Mouse (Mus musculus): ENCODE data around the gene Tsfm.
"Not testable (repeated sequence)": the region's sequence is repeated elsewhere in the genome, so short reads cannot be mapped to it uniquely, and the experiment has no call there.

Gene Tsfm

DNA sequence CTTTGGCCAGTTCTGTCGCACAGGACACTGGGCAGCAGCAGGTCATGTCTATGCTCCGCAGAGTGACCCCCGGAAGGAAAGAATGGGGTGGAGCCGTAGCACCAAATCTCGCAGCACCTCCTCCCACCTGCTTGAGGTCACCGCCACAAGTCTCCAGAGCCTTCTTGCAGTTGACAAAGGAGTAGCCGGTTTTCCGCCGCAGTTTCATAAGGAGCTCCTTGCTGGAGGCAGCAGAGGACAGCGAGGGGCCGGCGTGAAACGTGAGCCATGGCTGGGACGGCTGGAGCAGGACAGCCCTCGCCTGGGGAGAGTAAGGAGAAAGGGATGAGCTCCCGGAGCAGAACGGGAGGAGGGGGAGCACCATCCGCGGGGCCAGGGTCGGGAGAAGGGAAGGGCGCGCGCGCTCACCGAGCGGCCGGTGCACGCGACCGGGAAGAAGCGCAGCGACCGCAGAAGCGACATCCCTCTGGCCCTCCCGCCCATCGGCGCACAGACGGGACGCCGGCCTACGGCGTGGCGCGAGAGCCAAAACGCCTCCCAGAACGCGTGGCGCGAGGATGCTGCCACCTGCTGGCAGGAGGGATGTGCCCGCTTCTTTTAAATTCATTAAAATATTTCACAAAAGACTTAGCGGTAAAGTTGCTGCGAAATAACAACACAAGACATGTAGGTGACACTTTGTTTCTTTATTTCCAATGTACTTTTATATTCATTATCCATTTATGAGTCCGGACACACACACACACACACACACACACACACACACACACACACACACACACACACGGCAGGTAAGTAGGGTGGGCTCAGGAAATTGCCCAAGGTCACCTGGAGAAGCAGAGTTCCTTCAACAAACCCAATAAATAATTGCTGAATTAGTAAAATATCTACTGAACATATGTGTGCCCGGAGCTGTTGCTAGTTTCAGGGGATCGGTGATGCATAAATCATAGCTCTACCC, at the start of gene Tsfm:
Tsfm (minus strand) TSS at position 505 of the 961 bp plus-strand sequence.
- peak; percentile 76 to 87 for DNase-seq (ENCODE audit: low spot score in 2 of 2)

DNA sequence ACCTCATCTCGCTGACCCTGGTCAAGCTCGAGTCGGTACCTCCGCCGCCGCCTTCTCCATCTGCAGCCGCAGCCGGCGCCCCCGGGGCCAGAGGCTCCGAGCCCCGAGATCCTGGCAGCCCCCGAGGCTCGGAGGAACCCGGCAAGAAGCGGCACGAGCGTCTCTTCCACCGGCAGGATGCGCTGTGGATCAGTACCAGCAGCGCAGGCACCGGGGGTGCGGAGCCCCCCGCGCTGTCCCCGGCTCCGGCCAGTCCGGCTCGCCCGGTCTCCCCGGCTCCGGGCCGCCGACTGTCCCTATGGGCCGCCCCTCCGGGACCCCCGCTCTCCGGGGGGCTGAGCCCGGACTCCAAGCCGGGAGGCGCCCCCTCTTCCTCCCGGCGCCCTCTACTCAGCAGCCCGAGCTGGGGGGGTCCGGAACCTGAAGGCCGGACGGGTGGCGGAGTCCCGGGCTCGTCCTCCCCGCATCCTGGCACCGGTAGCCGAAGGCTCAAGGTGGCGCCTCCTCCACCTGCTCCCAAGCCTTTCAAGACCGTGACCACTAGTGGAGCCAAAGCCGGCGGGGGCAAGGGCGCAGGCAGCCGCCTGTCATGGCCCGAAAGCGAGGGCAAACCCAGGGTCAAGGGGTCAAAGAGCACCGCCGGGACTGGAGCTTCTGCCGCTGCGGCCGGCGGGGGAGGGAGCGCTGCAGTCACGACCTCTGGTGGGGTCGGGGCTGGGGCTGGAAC, 49.2 kb upstream of the Tsfm start:
- DNase-seq (ENCODE audit: low spot score in 2 of 2): no peak

DNA sequence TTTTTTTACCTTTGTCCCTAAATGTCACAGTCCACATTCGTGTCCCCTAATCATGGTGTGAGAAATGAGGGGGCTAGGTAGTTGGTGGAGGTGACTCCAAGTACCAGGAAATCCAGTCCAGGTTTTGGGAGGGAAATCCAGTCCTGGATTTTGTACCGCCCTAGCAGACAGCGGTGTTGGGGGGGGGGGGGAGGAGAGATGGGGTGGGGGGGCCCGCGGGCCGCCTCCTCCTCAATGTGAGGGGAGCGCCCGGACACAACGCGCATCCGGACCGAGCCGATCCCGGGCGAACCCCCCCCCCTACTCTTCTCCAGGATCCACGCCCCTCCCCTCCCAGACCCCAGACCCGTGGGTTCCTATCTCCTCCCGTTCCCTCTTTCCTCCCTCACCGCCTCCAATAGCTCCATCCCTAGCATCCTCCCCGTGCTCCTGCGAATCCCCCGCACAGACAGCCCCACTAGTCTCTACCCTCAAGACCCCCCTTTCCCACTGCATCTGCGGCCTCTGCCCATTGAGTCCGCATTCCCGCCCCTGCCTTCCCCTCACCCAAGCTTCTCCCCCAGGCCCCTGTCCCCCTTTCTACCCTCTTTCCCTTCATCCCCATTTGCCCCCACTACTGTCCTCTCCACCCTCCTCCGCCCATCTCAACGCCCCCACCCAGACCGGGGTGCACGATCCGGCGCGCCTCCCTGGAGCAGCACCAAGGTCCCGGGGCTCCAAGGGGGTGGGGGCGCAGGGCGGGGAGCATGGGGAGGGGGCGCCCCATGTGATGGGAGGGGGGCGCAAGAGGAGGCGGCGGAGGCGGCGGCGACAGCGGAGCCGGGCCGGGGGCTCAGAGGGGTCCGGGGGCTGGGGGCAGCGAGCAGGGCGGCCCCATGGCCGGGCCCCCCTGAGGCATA, 48.3 kb upstream of the Tsfm start:
- DNase-seq (ENCODE audit: low spot score in 2 of 2): no peak

DNA sequence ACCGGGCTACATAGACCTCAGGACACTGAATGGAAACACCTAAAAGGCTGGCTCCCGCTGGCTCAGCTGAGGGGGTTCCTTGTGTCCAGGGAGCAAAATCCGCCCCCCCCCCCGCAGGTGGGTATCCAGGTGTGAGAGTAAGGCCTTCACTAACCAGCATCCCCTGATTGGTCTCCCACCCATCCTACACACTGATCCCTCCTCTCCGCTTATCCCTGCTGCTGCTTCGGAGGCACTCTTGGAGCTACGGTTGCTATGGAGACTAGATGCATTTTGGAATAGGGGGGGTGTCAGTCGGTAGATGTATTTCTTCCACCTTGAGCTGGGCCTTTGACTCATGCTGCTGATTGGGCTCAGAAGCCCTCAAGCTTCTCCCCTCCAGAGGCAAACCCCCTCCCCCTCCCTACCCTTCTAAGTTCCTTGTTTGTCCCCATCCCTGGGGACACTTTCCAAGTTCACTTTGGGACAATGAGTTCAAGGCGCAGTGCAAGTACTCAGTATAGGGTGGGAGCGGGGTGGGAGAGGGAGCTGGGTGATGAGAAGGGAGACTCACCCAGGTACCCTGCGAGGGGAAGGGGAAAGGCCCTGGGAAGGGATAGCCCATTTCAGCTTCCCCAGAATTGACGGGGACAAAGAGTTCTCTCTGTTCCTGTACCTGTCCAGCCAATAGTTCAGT, 47.5 kb upstream of the Tsfm start:
- DNase-seq (ENCODE audit: low spot score in 2 of 2): no peak

DNA sequence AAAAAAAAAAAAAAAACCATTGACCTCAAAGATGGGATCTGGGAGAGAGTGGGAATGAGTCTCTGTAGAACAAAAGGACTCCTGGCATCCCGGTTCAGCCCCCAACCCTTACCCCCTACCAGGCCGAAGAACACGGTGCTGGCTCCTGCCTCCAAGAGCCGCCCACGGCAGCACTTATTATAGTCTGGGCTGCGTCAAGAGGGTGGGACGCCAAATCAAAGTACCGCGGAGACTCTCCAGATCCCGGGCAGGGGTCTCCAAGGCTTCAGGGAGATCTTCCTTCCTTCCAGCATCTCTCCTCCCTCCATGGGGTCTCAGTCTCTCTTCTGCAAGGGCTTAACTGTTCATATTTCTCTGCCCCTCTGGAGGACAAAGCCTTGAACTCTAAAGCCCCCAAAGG, 46.9 kb upstream of the Tsfm start:
- no peak for DNase-seq (ENCODE audit: low spot score in 2 of 2)

DNA sequence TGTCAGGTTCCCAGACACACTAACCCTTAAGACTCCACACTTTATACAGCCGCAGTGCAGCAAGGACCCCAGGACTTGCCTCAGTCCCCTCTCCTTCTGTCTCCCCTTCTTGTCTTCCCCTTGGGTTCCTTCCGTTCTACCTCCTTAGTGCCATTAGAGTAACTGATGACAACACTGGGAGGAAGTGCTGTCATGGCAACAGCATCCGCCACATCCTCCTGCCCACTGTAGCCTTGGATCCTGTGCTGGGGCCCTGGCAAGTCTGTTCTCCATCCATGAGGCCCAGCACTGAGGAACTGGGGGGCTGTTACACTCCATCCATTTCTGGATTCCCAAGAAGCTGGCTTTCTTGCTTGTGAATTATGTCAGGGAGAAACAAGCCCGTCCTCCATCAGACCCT, 45.4 kb upstream of the Tsfm start:
- DNase-seq (ENCODE audit: low spot score in 2 of 2): no peak

DNA sequence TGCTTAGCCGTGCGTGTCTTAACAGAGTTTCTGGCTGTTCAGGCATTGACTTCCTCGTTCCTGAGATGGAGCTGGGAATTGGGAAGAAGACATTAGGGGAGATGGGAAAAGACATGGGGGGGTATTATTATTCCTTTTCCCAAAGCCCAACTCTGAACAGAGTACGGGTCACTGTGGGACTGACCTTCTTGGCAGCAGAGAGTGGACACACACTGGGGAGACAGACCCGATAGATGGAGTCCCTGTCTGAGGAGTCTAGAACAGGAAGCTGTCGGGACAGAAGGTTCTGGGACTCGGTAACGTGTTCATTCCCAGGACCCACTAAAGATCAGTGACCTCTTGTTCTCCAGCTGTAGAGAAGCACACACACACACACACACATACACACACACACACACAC, 45.0 kb upstream of the Tsfm start:
- DNase-seq (ENCODE audit: low spot score in 2 of 2): no peak

DNA sequence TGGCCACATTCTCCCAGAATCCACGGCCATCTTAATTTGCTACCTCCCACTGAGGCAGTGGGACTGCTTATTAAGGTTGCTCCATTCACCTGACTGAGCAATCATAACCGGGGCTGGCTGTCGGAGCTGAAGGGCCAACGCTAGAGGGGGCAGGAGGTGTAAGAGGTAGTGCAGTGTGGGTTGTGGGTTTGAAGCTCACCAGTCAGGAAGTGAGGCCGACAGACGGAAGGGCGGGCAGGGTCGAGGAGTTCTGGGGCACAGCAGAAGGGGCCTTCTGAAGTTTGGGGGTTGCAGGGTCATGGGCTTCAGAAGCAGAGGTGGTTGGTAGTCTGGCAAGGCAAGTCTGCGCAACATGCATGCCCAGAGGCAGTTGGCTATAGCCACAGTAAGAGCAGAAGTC, 44.4 kb upstream of the Tsfm start, which contains the start of gene Agap2:
Agap2 (plus strand) TSS at position 205 of the 400 bp plus-strand sequence.
- DNase-seq (ENCODE audit: low spot score in 2 of 2): no peak

DNA sequence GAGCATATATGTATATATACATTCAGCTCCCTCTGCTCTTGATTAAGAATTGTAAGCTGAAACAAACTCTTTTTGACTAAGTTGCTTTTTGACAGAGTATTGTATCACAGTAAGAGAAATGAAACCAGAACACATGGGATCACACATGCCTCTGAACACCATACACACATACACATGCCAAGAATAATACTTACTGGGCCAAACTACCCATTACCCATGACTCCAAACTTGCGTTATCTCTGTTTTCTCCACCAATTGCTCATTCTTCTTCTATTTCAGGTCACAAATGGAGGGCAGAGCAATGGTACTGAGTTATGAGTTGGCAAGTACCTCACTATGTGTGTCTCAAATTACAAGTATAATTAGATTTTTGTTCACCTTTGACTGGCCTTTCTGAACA, 43.3 kb upstream of the Tsfm start:
- no peak for DNase-seq (ENCODE audit: low spot score in 2 of 2)

DNA sequence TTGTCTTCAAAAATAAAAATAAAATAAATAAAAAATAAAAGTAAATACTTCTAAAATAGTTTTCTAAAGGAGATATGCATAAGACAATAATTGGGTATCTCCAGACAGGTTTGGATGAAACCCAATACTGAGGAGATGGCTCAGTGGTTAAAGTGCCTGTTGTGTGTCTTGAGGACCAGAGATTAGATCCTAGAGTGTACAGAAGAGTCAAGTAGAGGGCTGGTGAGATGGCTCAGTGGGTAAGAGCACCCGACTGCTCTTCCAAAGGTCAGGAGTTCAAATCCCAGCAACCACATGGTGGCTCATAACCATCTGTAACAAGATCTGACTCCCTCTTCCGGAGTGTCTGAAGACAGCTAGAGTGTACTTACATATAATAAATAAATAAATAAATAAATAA, 42.3 kb upstream of the Tsfm start:
- not testable (repeated sequence) for DNase-seq (ENCODE audit: low spot score in 2 of 2)

DNA sequence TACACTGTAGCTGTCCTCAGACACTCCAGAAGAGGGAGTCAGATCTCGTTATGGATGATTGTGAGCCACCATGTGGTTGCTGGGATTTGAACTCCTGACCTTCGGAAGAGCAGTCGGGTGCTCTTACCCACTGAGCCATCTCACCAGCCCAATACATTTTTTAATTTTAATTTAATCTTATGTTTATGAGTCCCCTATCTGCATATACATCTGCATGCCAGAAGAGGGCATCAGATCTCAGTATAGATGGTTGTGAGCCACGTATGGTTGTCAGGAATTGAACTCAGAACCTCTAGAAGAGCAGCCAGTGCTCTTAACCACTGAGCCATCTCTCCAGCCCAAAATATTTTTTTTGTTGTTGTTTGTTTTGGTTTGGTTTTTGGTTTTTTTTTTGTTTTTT, 41.6 kb upstream of the Tsfm start:
- not testable (repeated sequence) for DNase-seq (ENCODE audit: low spot score in 2 of 2)

DNA sequence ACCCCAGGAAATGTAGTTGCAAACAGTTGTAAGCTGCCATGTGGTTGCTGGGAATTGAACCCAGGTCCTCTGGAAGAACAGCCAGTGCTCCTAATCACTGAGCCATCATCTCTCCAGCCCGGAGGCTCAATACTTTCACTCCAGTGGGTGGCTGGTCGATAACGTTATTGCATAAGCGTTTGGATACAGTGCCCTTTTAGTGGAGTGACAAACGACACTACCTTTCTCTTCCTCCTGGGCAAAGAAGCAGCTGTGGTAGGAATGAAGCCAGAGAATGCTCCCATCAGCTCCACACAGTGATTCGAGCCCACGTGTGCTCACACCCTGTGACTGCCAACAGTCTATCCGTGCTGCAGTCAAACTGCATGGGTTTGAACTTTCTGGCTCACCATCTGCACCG, 40.6 kb upstream of the Tsfm start:
- no peak for DNase-seq (ENCODE audit: low spot score in 2 of 2)

DNA sequence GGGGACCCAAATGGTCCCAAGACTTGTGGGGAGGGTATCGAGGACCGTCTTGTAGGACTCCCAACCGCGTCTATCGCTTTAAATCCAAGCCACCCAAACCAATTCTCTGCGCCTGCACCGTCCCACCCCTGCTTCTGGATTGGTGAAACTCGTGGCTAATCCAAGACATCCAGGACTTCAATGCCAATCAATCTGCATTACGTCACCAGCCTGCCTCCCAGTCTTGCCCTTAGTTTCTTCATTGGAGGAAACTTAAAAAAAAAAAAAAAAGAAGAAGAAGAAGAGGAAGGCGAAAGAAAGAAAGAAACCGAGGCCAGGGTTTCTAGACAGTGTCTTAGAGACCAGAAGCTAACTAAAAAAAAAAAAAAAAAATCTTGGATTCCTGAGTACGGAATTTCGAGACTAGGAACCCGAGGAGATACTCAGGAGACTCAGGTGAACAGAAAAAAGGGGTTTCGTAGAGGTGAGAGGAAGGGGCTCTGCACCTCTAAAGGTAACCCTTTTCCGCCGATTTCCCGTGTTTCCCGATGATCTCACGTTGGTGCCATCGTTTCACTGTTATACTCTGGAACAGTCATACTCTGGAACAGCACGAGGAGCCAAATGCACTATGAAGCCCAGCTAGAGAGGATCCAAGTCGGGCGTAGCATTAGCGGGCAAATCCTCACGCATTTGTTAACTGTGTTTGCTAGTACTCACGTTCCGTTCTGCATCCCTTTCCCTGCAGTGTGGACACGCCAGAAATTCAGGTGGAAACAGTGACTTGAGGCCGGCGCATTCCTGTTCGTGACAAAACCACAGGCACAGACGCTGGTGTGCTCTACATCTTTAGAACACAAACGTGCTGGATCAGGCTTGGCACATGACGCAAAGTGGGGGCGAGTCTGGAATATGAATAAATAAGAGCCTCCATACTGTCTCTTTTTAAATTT, 39.8 kb upstream of the Tsfm start, which contains the start of gene Tspan31:
Tspan31 (minus strand) TSS at position 75 of the 932 bp plus-strand sequence.
- peak; percentile 91 to 94 for DNase-seq (ENCODE audit: low spot score in 2 of 2)

DNA sequence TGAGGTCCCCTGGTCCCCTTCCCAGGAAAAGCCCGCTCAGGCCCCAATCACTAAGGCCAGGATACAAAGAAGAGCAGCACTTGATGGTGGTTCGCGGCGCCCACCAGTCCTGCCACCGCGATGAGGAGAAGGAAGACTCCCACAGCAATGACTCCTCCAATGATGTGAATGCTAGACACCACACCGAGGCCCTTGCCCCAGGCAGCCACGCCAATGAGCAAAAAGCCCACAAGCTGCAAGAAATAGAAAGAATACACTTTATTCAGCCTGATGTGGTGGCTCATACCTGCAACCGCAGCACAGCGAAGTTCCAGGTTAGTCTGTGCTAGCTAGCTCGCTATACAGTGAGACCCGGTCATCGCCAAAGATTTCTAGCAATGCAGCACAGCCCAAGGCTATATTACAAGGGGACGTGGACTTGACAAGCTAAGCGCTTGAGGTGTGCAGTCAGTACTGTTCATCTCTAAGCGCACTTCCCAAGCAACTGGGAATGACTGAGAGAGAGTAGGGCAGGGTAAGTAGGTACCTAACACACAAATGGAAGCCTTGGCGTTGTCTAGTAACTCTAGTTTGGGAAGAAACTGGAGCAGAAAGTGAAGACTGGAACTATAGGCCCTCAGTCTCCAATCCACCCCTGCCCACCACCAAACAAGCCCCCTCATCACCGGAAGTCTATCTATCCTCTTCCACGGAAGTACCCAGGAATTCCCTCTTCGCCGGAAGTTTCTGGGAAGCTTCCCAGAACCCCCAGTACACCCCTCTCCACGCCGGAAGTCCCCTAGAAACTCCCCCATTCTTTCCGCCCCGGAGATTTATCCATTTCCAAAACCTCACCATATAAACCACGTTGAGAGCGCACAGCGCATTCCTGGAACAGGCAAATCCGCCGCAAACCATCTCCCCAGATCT, 38.9 kb upstream of the Tsfm start:
- no peak for DNase-seq (ENCODE audit: low spot score in 2 of 2)

DNA sequence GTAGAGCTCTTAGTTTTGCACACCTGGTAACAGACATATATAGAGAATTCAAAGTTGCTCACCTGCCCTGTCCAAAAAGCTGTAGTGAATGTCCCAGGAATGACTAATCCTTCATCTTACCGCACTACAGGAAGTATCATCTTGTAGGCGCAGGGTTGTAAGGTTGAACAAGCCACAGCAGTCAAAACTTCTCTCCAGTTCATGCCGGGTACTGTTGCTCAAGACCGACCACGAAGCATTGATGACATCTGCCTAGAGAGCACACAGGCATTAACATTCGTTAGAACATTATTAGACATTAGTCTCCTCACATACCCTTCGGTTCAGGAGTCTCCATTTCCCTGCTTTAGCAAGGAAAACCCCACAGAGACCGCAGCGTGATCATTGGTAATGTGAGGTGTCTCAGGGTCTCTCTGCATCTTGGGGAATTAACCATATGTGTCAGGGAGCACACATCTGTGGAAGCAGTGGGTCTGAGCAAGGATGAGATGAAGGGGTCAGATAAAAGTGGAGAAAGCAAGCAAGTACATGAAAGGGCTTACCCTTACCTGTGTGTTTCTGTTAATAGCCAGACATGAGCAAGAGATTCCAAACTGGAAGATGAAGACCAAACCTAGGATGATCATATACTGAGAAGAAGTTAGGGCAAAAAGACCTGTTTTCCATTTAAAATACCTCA, 37.9 kb upstream of the Tsfm start:
- DNase-seq (ENCODE audit: low spot score in 2 of 2): no peak

DNA sequence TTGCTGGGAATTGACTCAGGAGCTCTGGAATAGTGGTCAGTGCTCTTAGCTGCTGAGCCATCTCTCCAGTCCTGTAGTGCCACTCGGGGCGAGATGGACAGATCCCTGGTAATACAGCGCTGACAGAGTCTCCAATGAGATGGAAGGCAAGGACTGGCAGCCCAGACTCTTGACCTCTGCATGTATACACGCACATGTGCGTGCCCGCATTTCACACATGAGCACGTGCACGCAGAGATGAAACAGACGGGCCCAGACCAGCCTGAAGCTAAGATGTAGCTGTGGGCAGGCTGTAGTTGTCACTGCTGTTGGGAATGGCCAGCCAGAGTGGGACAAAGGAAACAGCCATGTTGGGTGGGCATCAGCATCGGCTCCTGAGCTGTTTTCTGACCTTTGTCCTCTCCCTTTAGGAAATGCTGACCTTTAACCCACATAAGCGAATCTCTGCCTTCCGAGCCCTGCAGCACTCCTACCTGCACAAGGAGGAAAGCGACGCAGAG, 35.9 kb upstream of the Tsfm start:
- DNase-seq (ENCODE audit: low spot score in 2 of 2): no peak

DNA sequence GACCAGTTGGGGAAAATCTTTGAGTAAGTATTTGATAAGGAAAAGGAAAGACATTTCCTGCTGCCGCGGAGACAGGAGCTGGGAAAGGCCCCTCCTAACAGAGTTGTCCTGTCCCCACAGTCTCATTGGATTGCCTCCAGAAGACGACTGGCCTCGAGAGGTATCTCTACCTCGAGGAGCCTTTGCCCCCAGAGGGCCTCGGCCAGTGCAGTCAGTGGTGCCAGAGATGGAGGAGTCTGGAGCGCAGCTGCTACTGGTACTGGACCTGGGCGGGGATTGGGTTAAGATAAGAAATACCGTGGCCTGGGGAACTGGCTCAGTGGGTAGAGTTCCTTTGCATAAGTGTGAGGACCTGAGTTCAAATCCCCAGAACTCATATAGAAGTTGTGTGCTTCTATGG, 35.3 kb upstream of the Tsfm start:
- DNase-seq (ENCODE audit: low spot score in 2 of 2): no peak
